Mouse (Mus musculus): ENCODE measurements around the gene Podxl. TPM values are rescaled to one million over a fixed set of nuclear protein-coding genes. Genes with fewer than 3 reads are reported as not detected.

The Podxl gene
- polyA plus RNA-seq, 1 experiment from 2014 or later = 24.7 TPM

DNA sequence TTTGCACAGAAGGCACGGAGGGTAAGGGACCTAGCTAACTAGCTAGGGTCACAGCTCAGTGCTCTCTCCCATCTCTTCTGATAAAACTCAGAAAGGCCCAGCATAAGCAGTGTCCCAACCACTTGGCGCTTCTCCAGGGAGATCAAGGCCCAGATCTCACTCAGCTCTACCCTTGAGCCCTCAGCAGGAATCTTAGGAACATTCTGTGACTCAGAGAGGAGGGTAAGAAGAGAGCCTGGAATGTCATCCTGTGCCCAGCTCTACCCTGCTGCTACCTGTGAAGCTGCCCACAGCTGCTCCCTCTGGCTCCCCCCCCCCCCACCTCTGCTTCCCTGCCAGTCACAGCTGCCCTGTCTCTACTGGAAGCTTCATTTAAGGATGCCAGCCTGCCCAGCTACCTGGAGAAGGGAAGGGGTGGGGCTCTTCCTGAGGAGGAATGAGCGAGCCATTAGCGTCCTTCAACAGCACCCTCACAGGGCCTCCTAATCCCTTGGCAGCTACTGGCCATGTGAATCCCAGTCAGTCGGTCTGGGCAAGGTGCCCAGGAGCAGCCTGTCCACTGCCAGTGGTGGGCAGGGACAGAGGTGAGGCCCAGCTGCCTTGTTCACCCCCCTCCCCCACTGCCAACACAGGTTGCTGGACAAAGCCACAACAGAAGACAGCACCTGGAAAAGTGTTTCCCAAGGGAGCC, 14.3 kb downstream of the Podxl start:
- ChIA-PET CTCF (interaction anchor here (1.0 to 1.3 kb wide), 6 partner anchors 10 to 90 kb away, joined by 3 to 4 read pairs (median 4); no protein-coding TSS in a partner anchor), POLR2A (interaction anchor here (0.9 kb wide), 1 partner anchor 9 kb away, joined by 4 read pairs; no protein-coding TSS in a partner anchor)
- peak; percentile 93 for DNase-seq (ENCODE audit: low read depth, low spot score)
- no peak for TF ChIP-seq CTCF (IDR thresholded peaks at IDR 0.05)
- ATAC-seq = peak; percentile 96
- in situ Hi-C loops (cut with MboI; ENCODE audit: low pct_unique_long_range_greater_than_20kb) = no loop called here
- no peaks in the 10 kb centered on the region for H3K27me3 ChIP-seq

- no peak for DNase-seq (ENCODE audit: low read depth, low spot score)
- ChIA-PET POLR2A (no interaction called here), CTCF (no interaction called here)
- no peak for TF ChIP-seq CTCF (IDR thresholded peaks at IDR 0.05)
- H3K27me3 ChIP-seq = no peaks in the 10 kb centered on the region
- in situ Hi-C loops (cut with MboI; ENCODE audit: low pct_unique_long_range_greater_than_20kb) = no loop called here
- ATAC-seq = no peak
Measured at GRCm38 (mm10) chr6:31544318-31544717, 19.5 kb downstream of the Podxl start.

GRCm38 (mm10) chr6:31540018-31540417, 23.8 kb downstream of the Podxl start:
- no peak for ATAC-seq
- no peaks in the 10 kb centered on the region for H3K27me3 ChIP-seq
- CTCF ChIA-PET = interaction anchor here (0.9 to 1.2 kb wide), 5 partner anchors 9 to 112 kb away, joined by 3 to 7 read pairs (median 3); no protein-coding TSS in a partner anchor
- DNase-seq (ENCODE audit: low read depth, low spot score) = no peak
- TF ChIP-seq CTCF (IDR thresholded peaks at IDR 0.05) = no peak
- in situ Hi-C loops (cut with MboI; ENCODE audit: low pct_unique_long_range_greater_than_20kb) = no loop called here
- POLR2A ChIA-PET = interaction anchor here (1.1 kb wide), 1 partner anchor 9 kb away, joined by 4 read pairs; no protein-coding TSS in a partner anchor

GRCm38 (mm10) chr6:31538112-31538511, 25.7 kb downstream of the Podxl start:
- ChIA-PET CTCF (interaction anchor here (1.0 to 1.1 kb wide), 2 partner anchors 11 to 13 kb away, joined by 3 to 4 read pairs; no protein-coding TSS in a partner anchor), POLR2A (no interaction called here)
- in situ Hi-C loops (cut with MboI; ENCODE audit: low pct_unique_long_range_greater_than_20kb) = no loop called here
- no peak for ATAC-seq
- no peaks in the 10 kb centered on the region for H3K27me3 ChIP-seq
- no peak for DNase-seq (ENCODE audit: low read depth, low spot score)
- no peak for TF ChIP-seq CTCF (IDR thresholded peaks at IDR 0.05)

- no peak for DNase-seq (ENCODE audit: low read depth, low spot score)
- TF ChIP-seq CTCF (IDR thresholded peaks at IDR 0.05) = no peak
- POLR2A ChIA-PET = no interaction called here
- in situ Hi-C loops (cut with MboI; ENCODE audit: low pct_unique_long_range_greater_than_20kb) = no loop called here
- ATAC-seq = no peak
- CTCF ChIA-PET = interaction anchor here (1.1 kb wide), 1 partner anchor 12 kb away, joined by 4 read pairs; no protein-coding TSS in a partner anchor
- H3K27me3 ChIP-seq = no peaks in the 10 kb centered on the region
Measured at GRCm38 (mm10) chr6:31537193-31537592, 26.6 kb downstream of the Podxl start.

DNA sequence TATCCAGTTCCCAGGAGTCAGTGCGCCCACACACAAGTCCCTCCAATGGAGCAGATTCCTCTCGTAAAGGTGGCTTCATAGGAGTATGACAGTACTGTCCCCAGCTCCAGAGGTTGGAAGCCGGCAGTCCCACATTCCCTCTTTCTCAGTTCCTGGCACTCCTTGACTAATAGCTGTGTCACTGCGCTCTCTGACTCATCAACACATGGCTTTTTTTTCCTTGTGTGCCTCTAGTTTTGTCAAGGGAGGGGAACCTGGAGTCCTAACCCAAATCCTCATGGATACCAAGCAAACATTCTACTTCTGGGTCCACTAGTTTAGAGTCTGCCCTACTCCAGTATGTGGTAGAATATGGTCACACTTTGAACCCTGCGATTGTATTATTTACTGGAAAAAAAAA, 29.1 kb downstream of the Podxl start:
- DNase-seq (ENCODE audit: low read depth, low spot score) (no peak), ATAC-seq (no peak)
- TF ChIP-seq CTCF (IDR thresholded peaks at IDR 0.05) = no peak
- H3K27me3 ChIP-seq = no peaks in the 10 kb centered on the region
- ChIA-PET POLR2A (no interaction called here), CTCF (interaction anchor here (1.4 kb wide), 1 partner anchor 9 kb away, joined by 3 read pairs; no protein-coding TSS in a partner anchor)
- in situ Hi-C loops (cut with MboI; ENCODE audit: low pct_unique_long_range_greater_than_20kb) = loop anchor here (5.0 kb wide), 1 partner anchor 108 kb away; no protein-coding TSS in a partner anchor

DNA sequence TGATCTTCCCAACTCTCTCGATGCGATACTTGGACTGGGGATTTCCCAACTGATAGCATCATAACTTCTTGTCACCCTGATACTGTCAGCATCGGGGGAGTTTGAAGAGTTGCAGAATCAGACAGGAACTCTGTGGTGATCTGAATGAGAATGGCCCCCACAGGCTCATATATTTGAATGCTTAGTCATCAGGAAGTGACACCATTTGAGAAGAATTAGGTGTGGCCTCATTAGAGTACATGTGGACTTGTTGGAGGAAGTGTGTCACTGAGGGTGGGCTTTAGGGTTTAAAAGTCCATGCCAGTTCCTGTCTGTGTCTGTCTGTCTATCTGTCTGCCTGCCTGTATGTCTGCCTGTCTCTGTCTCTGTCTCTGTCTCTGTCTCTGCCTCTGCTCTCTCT, 31.9 kb downstream of the Podxl start:
- TF ChIP-seq CTCF (IDR thresholded peaks at IDR 0.05) = no peak
- in situ Hi-C loops (cut with MboI; ENCODE audit: low pct_unique_long_range_greater_than_20kb) = loop anchor here (5.0 kb wide), 1 partner anchor 110 kb away; no protein-coding TSS in a partner anchor
- no peaks in the 10 kb centered on the region for H3K27me3 ChIP-seq
- ATAC-seq = no peak
- no peak for DNase-seq (ENCODE audit: low read depth, low spot score)
- CTCF ChIA-PET = no interaction called here
- POLR2A ChIA-PET = no interaction called here

DNA sequence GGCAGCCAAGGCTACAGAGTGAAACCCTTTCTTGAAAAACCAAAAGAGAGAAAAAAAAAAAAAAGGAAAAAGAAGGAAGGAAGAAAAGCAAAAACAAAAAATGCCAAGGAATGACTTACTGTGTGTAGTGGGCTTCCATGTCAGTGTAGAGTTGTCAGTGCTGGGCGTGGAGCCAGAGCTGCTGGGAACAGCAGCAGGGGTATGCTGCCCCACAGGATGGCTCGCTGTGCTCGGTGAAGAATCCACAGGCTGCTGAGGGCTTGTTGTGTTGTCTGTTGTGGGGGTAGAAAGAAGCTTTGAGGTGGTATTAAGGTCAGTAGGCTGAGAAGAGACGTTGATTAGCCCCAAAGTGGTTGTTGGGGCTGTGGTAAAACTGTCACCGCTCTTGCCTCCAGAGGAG, 35.4 kb downstream of the Podxl start:
- in situ Hi-C loops (cut with MboI; ENCODE audit: low pct_unique_long_range_greater_than_20kb) = no loop called here
- DNase-seq (ENCODE audit: low read depth, low spot score) (no peak), ATAC-seq (no peak)
- no peak for TF ChIP-seq CTCF (IDR thresholded peaks at IDR 0.05)
- CTCF ChIA-PET = interaction anchor here (1.0 to 8.0 kb wide), 4 partner anchors 11 to 112 kb away, joined by 3 to 73 read pairs (median 5); no protein-coding TSS in a partner anchor
- POLR2A ChIA-PET = no interaction called here
- no peaks in the 10 kb centered on the region for H3K27me3 ChIP-seq

GRCm38 (mm10) chr6:31527897-31528296, 35.9 kb downstream of the Podxl start:
- ChIA-PET CTCF (interaction anchor here (1.1 to 8.0 kb wide), 3 partner anchors 12 to 113 kb away, joined by 3 to 73 read pairs (median 7); no protein-coding TSS in a partner anchor), POLR2A (no interaction called here)
- in situ Hi-C loops (cut with MboI; ENCODE audit: low pct_unique_long_range_greater_than_20kb) = no loop called here
- DNase-seq (ENCODE audit: low read depth, low spot score) (no peak), ATAC-seq (no peak)
- peak; percentile 84 for TF ChIP-seq CTCF (IDR thresholded peaks at IDR 0.05)
- H3K27me3 ChIP-seq = no peaks in the 10 kb centered on the region

DNA sequence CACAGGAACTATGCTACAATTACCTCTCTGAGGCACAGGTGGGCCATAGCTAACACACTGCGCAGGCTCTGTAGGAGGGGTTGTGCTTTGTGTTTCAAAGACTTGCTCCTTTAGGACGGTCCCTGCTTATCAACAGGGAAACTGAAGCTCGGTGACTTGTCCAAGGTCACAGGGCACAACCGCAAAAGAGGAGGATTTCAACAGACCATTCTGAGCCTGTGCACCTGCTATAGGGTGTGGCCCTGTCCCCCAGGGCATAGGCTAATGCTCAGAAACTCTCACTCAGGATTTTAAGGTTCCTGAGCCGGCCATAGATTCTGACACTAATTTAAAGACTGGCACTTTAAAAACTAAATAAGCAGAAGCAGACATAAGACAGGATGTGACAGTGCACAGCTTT, 36.9 kb downstream of the Podxl start:
- POLR2A ChIA-PET = no interaction called here
- ATAC-seq = no peak

More for the DNA sequence above, 36.9 kb downstream of the Podxl start:
- no peaks in the 10 kb centered on the region for H3K27me3 ChIP-seq
- CTCF ChIA-PET = interaction anchor here (1.3 to 8.0 kb wide), 5 partner anchors 18 to 119 kb away, joined by 3 to 73 read pairs (median 12); no protein-coding TSS in a partner anchor
- in situ Hi-C loops (cut with MboI; ENCODE audit: low pct_unique_long_range_greater_than_20kb) = no loop called here
- no peak for DNase-seq (ENCODE audit: low read depth, low spot score)
- TF ChIP-seq CTCF (IDR thresholded peaks at IDR 0.05) = no peak

All from Patski (cell line).